Mouse (Mus musculus): ENCODE measurements around the gene Kat2a. TPM values are rescaled to one million over a fixed set of nuclear protein-coding genes. Genes with fewer than 3 reads are reported as not detected.
"Not testable (repeated sequence)": the region's sequence is repeated elsewhere in the genome, so short reads cannot be mapped to it uniquely, and the experiment has no call there.

Gene Kat2a
- polyA plus RNA-seq, 1 experiment = 6.9 TPM

DNA sequence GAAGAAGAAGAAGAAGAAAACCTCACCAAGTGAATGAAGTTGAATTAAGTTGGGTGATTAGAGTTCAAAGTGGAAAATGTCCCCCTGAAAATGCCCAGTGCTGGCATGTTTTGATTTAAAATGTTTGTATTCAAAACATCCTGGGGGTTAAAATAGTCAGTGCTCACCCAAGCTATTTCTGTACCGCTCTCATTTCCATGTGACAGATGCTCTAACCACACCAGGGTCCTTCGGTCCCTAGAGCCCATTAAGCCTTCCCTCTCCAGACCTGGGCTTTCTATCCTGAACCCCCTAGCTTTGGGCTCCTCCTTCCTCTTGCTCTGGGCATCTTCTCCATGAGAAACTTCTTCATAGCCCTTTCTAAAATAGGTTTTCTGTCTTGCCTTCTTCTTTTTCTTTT is 28.2 kb downstream of the Kat2a start:
- Histone ChIP-seq H3K27ac (replicated peaks; ENCODE audit: low read depth, low read length) (no peak overlapping the region), H3K4me3 (ENCODE audit: insufficient read depth, low read depth, low read length) (no peak overlapping the region), H3K4me1 (ENCODE audit: control insufficient read depth, insufficient read depth, insufficient read length, low read length) (no peaks in the 10 kb centered on the region)

DNA sequence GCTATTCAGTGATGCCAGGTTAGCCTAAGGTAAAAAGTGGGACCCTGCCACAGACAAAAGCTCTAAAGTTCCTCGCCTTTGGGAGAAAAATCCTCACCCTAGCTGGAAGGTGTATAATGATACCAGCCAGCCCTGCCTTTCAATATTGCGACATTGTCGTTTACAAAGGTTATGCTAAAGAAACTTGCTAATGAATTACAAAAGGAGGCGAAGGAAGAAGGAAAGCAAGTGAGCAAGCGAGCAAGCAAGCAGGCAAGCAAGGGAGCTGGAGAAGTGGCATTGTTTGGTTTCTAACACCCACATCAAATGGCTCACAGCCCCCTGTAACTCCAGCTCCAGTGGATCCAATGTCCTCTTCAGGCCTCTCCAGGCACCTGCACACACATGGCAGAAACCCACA is 29.7 kb downstream of the Kat2a start:
- Histone ChIP-seq H3K27ac (replicated peaks; ENCODE audit: low read depth, low read length) (no peak overlapping the region), H3K4me1 (ENCODE audit: control insufficient read depth, insufficient read depth, insufficient read length, low read length) (no peaks in the 10 kb centered on the region), H3K4me3 (ENCODE audit: insufficient read depth, low read depth, low read length) (no peak overlapping the region)

DNA sequence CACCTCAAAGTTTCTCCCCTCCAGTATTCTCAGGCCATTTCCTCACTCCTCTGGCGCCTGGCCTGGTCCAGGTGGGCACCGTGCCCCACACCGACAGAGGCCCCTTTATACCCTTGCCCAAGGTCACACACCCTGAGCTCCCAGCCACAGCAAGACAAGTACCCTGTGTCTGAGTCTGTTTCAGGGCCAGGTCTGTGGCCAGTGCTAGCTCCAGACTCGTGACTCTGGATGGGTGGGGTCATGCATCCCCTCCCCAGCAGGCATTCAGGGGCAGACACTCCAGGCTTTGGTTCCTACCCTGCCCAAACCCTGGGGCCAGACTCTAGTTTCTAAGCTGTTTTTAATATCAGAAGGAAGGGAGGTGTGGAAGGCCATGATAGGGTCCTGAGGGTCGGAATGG is 30.4 kb downstream of the Kat2a start:
- no peak overlapping the region for H3K4me3 ChIP-seq (ENCODE audit: insufficient read depth, low read depth, low read length)
- no peaks in the 10 kb centered on the region for H3K4me1 ChIP-seq (ENCODE audit: control insufficient read depth, insufficient read depth, insufficient read length, low read length)
- no peak overlapping the region for H3K27ac ChIP-seq (replicated peaks; ENCODE audit: low read depth, low read length)

- Histone ChIP-seq H3K4me1 (ENCODE audit: control insufficient read depth, insufficient read depth, insufficient read length, low read length) (no peaks in the 10 kb centered on the region), H3K27ac (replicated peaks; ENCODE audit: low read depth, low read length) (no peak overlapping the region), H3K4me3 (ENCODE audit: insufficient read depth, low read depth, low read length) (no peak overlapping the region)
Observed at GRCm38 (mm10) chr11:100677810-100678209, 34.5 kb downstream of the Kat2a start.

DNA sequence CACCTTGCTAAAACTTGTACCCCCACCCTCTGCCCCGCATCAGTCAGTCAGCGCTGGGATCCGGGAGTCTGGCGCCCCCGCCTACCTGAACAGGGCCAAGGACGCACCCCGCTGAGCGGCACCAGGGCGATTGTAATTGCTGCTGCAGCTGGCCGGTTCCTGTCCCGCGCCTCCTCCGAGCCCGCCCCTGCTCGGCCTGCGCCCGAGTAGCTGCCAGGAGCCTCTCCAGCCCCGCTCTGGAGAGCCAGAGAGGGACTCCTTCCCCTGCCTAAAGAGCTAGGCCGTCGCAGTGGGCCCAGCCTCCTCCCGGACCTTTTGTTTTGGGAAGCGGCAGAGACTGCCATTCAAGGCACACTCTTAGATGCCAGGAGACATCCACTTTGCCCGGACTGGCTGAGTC is 39.1 kb downstream of the Kat2a start:
- Histone ChIP-seq H3K27ac (replicated peaks; ENCODE audit: low read depth, low read length) (no peak overlapping the region), H3K4me3 (ENCODE audit: insufficient read depth, low read depth, low read length) (no peak overlapping the region; the same call in 1 of the 2 replicates), H3K4me1 (ENCODE audit: control insufficient read depth, insufficient read depth, insufficient read length, low read length) (no peaks in the 10 kb centered on the region)

- no peak overlapping the region for H3K4me3 ChIP-seq (ENCODE audit: insufficient read depth, low read depth, low read length)
- H3K27ac ChIP-seq (replicated peaks; ENCODE audit: low read depth, low read length) = no peak overlapping the region
- H3K4me1 ChIP-seq (ENCODE audit: control insufficient read depth, insufficient read depth, insufficient read length, low read length) = no peaks in the 10 kb centered on the region
Observed at GRCm38 (mm10) chr11:100671956-100672355, 40.3 kb downstream of the Kat2a start.

DNA sequence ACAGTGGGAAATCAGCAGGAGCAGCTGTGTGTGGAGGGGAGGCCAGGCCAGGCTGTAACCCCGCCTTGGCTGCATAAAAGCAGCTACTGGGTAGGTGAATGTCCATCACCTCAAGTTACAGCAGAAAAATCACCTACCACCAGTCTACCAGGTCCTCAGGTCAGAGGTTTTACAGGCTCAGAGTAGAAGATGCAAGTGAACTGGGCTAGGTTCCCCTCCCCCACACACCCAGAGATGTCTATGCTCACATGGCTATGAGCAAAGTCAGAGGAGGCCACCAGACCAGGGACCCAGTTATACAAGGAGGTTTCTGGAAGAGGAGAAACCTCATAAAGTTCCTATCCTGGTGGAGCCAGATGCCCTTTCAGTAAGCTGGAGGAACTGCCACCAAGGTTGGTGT is 41.2 kb downstream of the Kat2a start:
- H3K27ac ChIP-seq (replicated peaks; ENCODE audit: low read depth, low read length) = no peak overlapping the region
- no peaks in the 10 kb centered on the region for H3K4me1 ChIP-seq (ENCODE audit: control insufficient read depth, insufficient read depth, insufficient read length, low read length)
- no peak overlapping the region for H3K4me3 ChIP-seq (ENCODE audit: insufficient read depth, low read depth, low read length)

- no peak overlapping the region for H3K27ac ChIP-seq (replicated peaks; ENCODE audit: low read depth, low read length)
- no peaks in the 10 kb centered on the region for H3K4me1 ChIP-seq (ENCODE audit: control insufficient read depth, insufficient read depth, insufficient read length, low read length)
- H3K4me3 ChIP-seq (ENCODE audit: insufficient read depth, low read depth, low read length) = no peak overlapping the region
Observed at GRCm38 (mm10) chr11:100659806-100660205, 52.5 kb downstream of the Kat2a start.

- Histone ChIP-seq H3K4me1 (ENCODE audit: control insufficient read depth, insufficient read depth, insufficient read length, low read length) (no peaks in the 10 kb centered on the region), H3K27ac (replicated peaks; ENCODE audit: low read depth, low read length) (no peak overlapping the region), H3K4me3 (ENCODE audit: insufficient read depth, low read depth, low read length) (no peak overlapping the region)
Observed at GRCm38 (mm10) chr11:100656458-100656857, 55.8 kb downstream of the Kat2a start.

GRCm38 (mm10) chr11:100655589-100655988 is 56.7 kb downstream of the Kat2a start:
- not testable (repeated sequence) for H3K4me3 ChIP-seq (ENCODE audit: insufficient read depth, low read depth, low read length)

More at GRCm38 (mm10) chr11:100655589-100655988, 56.7 kb downstream of the Kat2a start:
- not testable (repeated sequence) for H3K4me1 ChIP-seq (ENCODE audit: control insufficient read depth, insufficient read depth, insufficient read length, low read length); H3K27ac ChIP-seq (replicated peaks; ENCODE audit: low read depth, low read length)

Other genes starting within 250 kb of the Kat2a start
- gene Klhl11, start 239.7 kb downstream of the Kat2a start, polyA plus RNA-seq (2012; ENCODE audit: insufficient read depth, insufficient read length, missing spikeins) = 2.5 and 3.4 TPM in 2 replicates
- gene Acly, start 184.5 kb downstream of the Kat2a start, polyA plus RNA-seq (2012; ENCODE audit: insufficient read depth, insufficient read length, missing spikeins) = 2,639 and 2,906 TPM in 2 replicates
- gene Ttc25, start 166.9 kb downstream of the Kat2a start, polyA plus RNA-seq (2012; ENCODE audit: insufficient read depth, insufficient read length, missing spikeins) = 28.0 and 35.4 TPM in 2 replicates
- gene Cnp, start 137.6 kb downstream of the Kat2a start, polyA plus RNA-seq (2012; ENCODE audit: insufficient read depth, insufficient read length, missing spikeins) = 7.7 and 8.4 TPM in 2 replicates
- gene Nkiras2, start 93.2 kb downstream of the Kat2a start, polyA plus RNA-seq (2012; ENCODE audit: insufficient read depth, insufficient read length, missing spikeins) = 32.0 and 37.6 TPM in 2 replicates
- gene Dnajc7, start 92.3 kb downstream of the Kat2a start, polyA plus RNA-seq (2012; ENCODE audit: insufficient read depth, insufficient read length, missing spikeins) = 246 and 295 TPM in 2 replicates
- not detected in 2 replicates for gene Zfp385c, start 20.0 kb downstream of the Kat2a start, polyA plus RNA-seq (2012; ENCODE audit: insufficient read depth, insufficient read length, missing spikeins)
- 3.6 and 6.4 TPM in 2 replicates for gene Dhx58, start 8.2 kb downstream of the Kat2a start, polyA plus RNA-seq (2012; ENCODE audit: insufficient read depth, insufficient read length, missing spikeins)
- gene Hspb9, start 1.4 kb upstream of the Kat2a start, polyA plus RNA-seq (2012; ENCODE audit: insufficient read depth, insufficient read length, missing spikeins) = not detected in 2 replicates
- 148 and 163 TPM in 2 replicates for gene Rab5c, start 25.8 kb upstream of the Kat2a start, polyA plus RNA-seq (2012; ENCODE audit: insufficient read depth, insufficient read length, missing spikeins)
- gene Kcnh4, start 47.5 kb upstream of the Kat2a start, polyA plus RNA-seq (2012; ENCODE audit: insufficient read depth, insufficient read length, missing spikeins) = not detected in 2 replicates
- not detected in 2 replicates for gene Hcrt, start 50.5 kb upstream of the Kat2a start, polyA plus RNA-seq (2012; ENCODE audit: insufficient read depth, insufficient read length, missing spikeins)
- 9.4 and 11.1 TPM in 2 replicates for gene Ghdc, start 58.5 kb upstream of the Kat2a start, polyA plus RNA-seq (2012; ENCODE audit: insufficient read depth, insufficient read length, missing spikeins)
- 15.1 and 18.4 TPM in 2 replicates for gene Stat5b, start 138.3 kb upstream of the Kat2a start, polyA plus RNA-seq (2012; ENCODE audit: insufficient read depth, insufficient read length, missing spikeins)
- 18.9 and 34.2 TPM in 2 replicates for gene Stat5a, start 146.9 kb upstream of the Kat2a start, polyA plus RNA-seq (2012; ENCODE audit: insufficient read depth, insufficient read length, missing spikeins)
- 18.8 and 20.9 TPM in 2 replicates for gene Stat3, start 227.1 kb upstream of the Kat2a start, polyA plus RNA-seq (2012; ENCODE audit: insufficient read depth, insufficient read length, missing spikeins)

Measured in brown adipose tissue, adult 24 weeks (tissue).